Mouse (Mus musculus) heart, adult 11 months (tissue): ENCODE results near the gene Dnmt3b.
A peak's percentile ranks its signal among the peaks of the same experiment; 100 is the strongest.
"Not testable (repeated sequence)": the region's sequence is repeated elsewhere in the genome, so short reads cannot be mapped to it uniquely, and the experiment has no call there.

Experiments used
- DNase-seq: peaks from one replicate; pipeline ENCODE4 v3.0.0; 2022

The Dnmt3b gene

GRCm38 (mm10) chr2:153638977-153639680, 10.1 kb upstream of the Dnmt3b start:
- DNase-seq = no peak

- DNase-seq = no peak
Measured at GRCm38 (mm10) chr2:153642496-153642895, 6.8 kb upstream of the Dnmt3b start.

DNA sequence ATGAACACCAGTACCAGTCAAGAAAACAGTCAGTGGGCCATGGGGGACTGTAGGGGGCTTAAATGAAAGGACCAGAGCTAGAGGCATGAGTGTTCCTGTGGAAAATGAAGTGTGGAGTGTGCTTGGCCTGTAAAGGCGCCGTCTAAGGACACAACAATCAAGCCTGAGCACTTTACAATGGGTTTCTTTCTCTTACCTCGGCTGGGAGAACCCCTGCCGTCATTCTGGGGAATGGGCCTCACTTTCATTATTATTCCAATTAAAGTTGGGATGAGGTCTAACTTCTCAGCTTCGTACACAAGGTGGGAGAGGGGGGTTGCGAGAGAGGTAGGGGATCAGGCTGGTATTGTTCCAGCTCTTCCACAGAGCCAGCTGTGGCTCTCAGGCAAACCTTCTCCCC, 6.3 kb upstream of the Dnmt3b start:
- no peak for DNase-seq

GRCm38 (mm10) chr2:153648773-153649297, 415 bp upstream of the Dnmt3b start:
- peak; percentile 93 for DNase-seq

- peak; percentile 92 for DNase-seq
Measured at GRCm38 (mm10) chr2:153650014-153650687, 901 bp downstream of the Dnmt3b start.

GRCm38 (mm10) chr2:153651681-153652080, 2.4 kb downstream of the Dnmt3b start:
- DNase-seq = no peak

DNA sequence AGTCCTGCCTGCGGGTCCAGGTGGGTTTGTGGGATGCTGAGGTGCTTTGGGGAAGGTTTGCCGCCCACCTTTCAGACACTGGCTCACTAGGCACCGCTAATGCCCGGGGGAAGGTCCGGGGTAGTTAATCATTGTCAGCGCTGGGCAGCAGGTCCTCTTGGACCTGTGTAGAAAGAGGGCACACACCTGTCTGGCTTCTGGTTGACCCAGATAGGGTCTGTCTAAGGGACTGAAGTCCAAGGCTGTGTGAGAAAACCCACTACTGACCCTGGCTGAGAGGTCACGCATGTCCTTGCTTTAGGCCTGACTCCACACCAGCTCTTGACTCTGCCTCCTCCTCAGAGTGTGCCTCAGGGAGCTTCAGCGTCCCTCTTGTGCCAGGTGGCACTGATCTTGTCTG, 8.4 kb downstream of the Dnmt3b start:
- DNase-seq = not testable (repeated sequence)

GRCm38 (mm10) chr2:153660616-153661015, 11.4 kb downstream of the Dnmt3b start:
- DNase-seq = no peak

- no peak for DNase-seq
Measured at GRCm38 (mm10) chr2:153665401-153665800, 16.2 kb downstream of the Dnmt3b start.

DNA sequence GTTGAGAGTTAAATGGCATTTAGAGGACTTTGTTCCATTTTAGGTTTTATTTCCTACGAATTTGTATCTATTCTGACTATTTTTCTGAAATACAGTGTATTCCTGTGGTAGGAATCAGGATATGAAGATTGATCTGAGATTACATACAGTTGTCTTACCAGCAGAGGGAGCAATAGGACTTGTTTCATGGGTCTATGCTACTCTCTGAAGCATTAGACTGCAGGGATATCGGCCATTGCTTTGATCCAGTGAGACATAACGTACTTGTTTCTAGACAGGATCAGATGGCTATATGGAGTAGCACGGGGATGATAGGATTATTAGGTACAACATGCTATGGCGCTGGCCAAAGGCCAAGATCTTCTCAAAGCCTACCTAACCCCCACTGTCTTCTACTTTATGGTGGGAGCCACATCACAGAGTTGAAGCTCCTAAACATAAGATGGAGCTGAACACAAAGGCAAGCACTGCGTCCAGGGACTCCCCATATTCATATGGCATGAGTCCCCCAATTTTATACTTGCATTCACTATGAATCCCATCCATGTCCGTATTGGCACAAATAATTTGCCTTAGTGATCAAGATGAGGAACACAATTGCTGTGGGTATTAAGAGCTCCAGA, 19.6 kb downstream of the Dnmt3b start:
- DNase-seq = no peak

- no peak for DNase-seq
Measured at GRCm38 (mm10) chr2:153670111-153670510, 20.9 kb downstream of the Dnmt3b start.

DNA sequence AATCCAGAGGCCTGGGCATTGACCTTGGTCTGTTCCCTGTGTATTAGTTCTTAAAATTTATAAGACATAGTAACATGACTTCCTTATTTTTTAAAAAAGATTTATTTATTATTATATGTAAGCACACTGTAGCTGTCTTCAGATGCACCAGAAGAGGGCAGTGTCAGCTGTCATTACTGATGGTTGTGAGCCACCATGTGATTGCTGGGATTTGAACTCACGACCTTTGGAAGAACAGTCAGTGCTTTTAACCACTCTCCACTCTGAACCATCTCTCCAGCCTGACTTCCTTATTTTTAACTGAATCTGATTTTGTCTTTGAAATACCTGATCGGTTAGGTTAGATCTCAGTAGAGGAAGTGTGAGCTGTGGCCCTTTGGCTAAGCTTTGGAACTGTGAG, 23.4 kb downstream of the Dnmt3b start:
- DNase-seq = no peak

DNA sequence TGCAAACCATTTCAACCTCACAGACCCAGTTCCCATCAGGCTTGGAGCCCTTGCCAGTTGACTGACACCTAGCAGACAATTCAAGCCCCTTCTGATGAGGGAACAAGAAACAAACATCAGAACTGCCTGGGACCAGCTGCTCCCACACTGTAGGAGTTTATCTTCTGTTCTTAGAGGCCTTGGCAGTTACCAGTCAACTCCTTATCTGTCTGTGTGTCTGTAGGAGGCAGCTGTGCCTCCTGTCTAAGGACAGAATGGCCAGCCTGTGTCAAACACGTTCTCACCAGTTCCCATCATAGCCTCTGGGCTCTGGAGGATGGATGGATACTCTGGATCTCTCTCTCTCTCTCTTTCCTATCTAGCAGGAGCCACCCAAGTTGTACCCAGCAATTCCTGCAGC, 26.1 kb downstream of the Dnmt3b start:
- DNase-seq = not testable (repeated sequence)

DNA sequence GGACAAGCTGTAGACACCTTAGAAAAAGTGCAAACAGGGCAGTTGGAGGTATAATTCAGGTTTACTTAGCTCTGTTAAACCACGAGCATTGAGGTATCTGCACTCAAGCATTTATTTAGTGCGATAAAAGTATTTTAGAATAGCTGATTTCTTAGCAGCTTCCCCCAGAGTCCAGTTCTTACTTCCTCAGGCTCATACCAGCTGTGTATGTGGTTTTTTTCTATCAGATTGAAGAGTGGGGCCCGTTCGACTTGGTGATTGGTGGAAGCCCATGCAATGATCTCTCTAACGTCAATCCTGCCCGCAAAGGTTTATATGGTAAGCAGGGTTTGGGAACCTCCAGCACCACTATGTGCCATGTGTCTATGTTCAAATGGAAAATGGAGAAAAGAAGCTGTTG, 27.7 kb downstream of the Dnmt3b start:
- DNase-seq = no peak

- DNase-seq = no peak
Measured at GRCm38 (mm10) chr2:153677550-153677949, 28.3 kb downstream of the Dnmt3b start.

DNA sequence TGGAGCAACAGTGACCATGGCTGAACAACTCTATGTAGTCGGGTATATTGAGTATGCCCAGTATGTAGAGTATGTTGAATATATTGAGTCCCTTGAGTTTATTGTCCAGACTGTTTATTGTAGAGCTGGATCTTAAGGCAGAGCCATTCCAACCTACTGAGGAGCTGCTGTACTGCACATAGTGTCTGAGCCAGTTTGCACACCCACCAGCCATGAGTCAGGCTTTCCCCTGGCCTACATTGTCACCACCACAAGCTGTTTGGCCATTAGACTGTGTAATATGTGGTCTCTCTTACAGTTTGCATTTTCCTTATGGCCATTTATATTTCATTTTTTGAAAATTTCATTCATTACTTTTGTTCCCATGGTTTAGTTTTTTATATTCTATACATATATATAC, 30.7 kb downstream of the Dnmt3b start:
- DNase-seq = no peak

GRCm38 (mm10) chr2:153693413-153693812, 44.2 kb downstream of the Dnmt3b start:
- not testable (repeated sequence) for DNase-seq

DNA sequence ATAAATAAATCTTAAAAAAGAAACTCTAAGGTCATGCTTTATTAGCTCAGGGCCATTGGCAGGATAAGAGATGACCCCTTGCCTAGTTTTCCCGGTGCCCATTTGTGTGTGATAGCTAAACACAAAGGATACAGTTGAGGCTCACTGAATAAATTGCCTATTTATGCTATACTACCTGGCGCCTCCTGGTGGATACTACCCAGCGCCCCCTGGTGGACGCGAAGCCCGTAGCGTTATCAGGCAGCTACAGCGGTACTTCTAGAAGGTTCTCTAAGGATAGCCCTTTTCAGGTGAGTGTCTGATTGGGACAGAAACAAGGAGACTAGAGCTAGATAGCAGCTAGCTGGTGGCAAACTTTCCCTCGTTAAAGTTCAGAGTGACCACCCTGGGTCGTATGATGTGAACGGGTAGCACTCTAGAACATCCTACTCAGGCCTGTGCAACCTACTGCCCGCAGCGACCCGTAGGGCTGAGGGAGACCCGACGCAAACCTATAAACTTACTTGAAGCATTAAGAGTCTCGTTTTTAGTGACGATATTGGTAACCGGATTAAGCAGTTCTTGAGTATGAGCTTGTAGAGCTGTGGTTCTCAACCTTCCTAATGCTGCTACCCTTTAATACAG, 45.3 kb downstream of the Dnmt3b start:
- DNase-seq = no peak

DNA sequence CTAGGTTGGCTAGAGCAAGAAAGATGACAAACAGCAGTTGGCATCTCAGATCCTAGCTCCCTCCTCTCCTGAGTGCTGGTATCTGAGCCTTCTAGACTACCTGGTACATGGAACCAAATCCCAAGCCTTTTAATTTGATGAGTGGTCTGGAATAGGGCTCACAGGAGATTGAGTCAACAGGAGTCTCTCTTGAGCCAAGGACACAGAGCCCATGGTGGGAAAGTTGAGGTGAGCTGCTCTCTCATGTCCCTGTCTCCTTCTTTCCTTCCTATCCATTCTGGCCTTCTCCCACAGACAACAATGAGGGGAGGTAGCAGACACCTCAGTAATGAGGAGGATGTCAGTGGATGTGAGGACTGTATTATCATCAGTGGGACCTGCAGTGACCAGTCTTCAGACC, 47.1 kb downstream of the Dnmt3b start, which contains the start of gene Dnmt3c:
Gene Dnmt3c (plus strand): TSS at position 301 of the 400 bp plus-strand sequence.
- no peak for DNase-seq

DNA sequence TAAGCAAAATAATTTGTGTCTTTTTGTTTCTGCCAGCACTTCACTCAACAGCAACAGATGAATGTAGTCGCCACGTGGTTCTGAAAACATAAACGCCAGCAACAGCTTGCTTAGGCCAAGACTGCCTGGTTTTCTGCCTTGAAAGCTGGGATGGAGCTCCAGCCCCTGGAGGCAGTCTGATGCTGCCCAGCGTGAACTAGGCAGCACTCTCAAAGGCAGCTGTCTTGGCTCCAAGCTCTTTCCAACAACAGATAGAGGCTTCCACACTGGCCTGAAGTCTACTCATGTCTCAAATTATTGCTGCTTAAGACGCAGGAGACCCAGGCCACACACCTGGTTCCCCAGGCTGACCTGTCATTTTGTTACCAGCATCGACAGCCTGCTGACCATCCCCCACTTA, 54.1 kb downstream of the Dnmt3b start:
- no peak for DNase-seq

DNA sequence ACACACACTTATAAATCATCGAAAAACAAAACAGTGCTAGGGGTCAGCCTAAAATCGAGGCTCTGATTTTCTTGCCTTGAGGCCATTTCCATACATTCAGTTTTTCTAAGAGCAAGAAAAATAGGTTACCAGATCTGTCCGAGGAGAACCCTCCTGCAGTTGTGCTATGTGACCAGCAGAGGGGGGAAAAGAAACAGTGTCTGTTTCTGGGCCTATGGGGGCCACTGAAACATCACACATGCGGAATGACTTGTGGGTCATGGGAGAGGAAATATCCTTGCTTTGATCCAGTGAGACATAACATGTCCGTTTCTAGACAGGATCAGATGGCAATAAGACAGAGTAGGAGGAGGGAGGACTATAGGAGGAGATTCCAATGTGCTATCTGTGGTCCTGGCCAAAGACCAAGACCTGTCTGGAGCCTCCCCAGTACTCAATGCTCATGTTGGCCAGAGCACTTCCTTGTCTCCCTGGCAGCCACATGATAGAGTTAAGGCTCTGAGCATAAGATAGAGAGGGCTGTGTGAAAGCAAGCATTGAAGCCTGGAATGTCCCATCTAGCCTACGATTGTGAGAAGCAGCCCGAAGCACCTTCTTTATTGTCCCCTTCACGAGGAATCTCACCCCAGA, 61.6 kb downstream of the Dnmt3b start:
- DNase-seq = no peak

GRCm38 (mm10) chr2:153712646-153713091, 63.4 kb downstream of the Dnmt3b start:
- DNase-seq = no peak

- DNase-seq = peak; percentile 90
Measured at GRCm38 (mm10) chr2:153713227-153713626, 64.0 kb downstream of the Dnmt3b start.
